Mouse (Mus musculus) G1E (cell line): ENCODE measurements around the gene Pigb.

Source experiments
- CTCF ChIP-seq: IDR thresholded peaks from 2 replicates; pipeline ENCODE4 v1.5.1; 2012; ENCODE audit warnings: low read depth, low read length, inconsistent platforms, mixed read lengths
- GATA1 ChIP-seq: IDR thresholded peaks from 2 replicates; pipeline ENCODE4 v1.6.1; 2012; ENCODE audit warnings: borderline replicate concordance, low read length, inconsistent platforms, mixed read lengths
- GATA2 ChIP-seq: IDR thresholded peaks from 2 replicates; pipeline ENCODE4 v1.6.1; 2012; ENCODE audit warnings: low read depth, low read length, inconsistent platforms, borderline replicate concordance
- POLR2AphosphoS5 ChIP-seq: IDR thresholded peaks from 2 replicates; pipeline ENCODE4 v1.6.1; 2012; ENCODE audit warnings: low read depth, low read length, inconsistent platforms; ENCODE audit not compliant: insufficient replicate concordance

DNA sequence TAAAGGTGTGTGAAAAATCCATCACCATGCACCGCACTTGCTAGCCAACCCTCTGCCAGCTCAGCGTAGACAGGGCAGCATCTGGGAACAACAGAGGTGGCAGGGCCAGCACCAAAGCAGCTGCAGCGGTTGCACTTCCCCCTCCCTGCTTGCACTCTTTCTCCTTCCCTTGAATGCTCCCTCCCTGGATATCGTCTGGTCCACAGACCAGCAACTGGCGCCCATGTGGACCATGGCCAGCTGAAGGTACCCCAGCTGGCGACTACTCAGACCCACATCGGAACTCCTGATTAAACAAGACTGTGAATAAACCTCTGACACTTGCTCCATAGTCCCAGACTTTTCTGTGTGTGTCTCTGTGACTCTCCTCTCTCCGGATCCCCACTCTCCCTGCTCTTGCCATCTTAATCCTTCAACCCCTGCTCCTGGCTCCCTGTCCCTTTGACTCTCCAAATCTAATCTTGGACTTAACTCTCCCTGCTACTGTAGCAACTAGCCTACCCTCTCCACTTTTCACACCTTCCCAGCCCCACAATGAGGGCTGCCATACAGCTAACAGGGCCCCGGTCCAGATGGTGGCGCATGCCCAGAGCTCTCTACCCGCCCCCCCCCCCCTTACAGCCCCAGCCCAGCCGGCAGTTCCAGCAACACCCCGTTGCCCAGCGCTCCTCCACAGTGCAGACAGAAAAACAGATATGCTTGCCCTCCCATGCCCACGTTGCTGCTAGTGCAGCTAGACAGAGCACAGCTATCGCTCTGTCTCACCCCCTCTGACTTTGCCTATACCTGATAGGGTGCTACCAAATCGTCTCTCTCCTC is 14.2 kb downstream of the Pigb start:
- TF ChIP-seq GATA1 (no peak), CTCF (no peak), GATA2 (no peak), POLR2AphosphoS5 (no peak)
